Mouse (Mus musculus) kidney, adult 2 months (tissue): ENCODE measurements around the gene Oaz2. TPM values are rescaled to one million over a fixed set of nuclear protein-coding genes. Genes with fewer than 3 reads are reported as not detected.
"Not testable (repeated sequence)": the region's sequence is repeated elsewhere in the genome, so short reads cannot be mapped to it uniquely, and the experiment has no call there.

Experiments
- DNase-seq: peaks from one replicate; pipeline ENCODE4 v3.0.0; 2021
- H3K27ac ChIP-seq: fragments of 200-500 bp; 2 replicates; pipeline ENCODE4 v1.5.1; 2012; ENCODE audit warnings: low read depth, low read length, control low read depth, inconsistent platforms; ENCODE audit not compliant: insufficient read depth
- H3K27me3 ChIP-seq: fragments of 200-500 bp; replicated peaks from 2 replicates; pipeline ENCODE4 v1.6.1; 2012; ENCODE audit warnings: mild to moderate bottlenecking, moderate library complexity, low read length, inconsistent platforms; ENCODE audit not compliant: control insufficient read depth, insufficient read depth
- H3K36me3 ChIP-seq: fragments of 200-500 bp; 2 replicates; pipeline ENCODE4 v1.6.1; 2012; ENCODE audit warnings: mild to moderate bottlenecking, moderate library complexity, low read length, inconsistent platforms; ENCODE audit not compliant: control insufficient read depth, insufficient read depth
- H3K4me1 ChIP-seq: fragments of 200-500 bp; 2 replicates; pipeline ENCODE4 v1.6.1; 2011; ENCODE audit warnings: low read length; ENCODE audit not compliant: control insufficient read depth, insufficient read depth
- H3K4me3 ChIP-seq: fragments of 200-500 bp; 2 replicates; pipeline ENCODE4 v1.5.1; 2011; ENCODE audit warnings: mild to moderate bottlenecking, low read depth, low read length, control low read depth; ENCODE audit not compliant: insufficient read depth
- CTCF ChIP-seq: fragments of 200-500 bp; conservative IDR thresholded peaks from 2 replicates; pipeline ENCODE4 v1.5.1; 2011; ENCODE audit warnings: low read depth, mild to moderate bottlenecking, control low read depth, low read length, moderate library complexity, mixed read lengths; ENCODE audit not compliant: insufficient read depth, insufficient read length
- POLR2A ChIP-seq: fragments of 200-500 bp; IDR thresholded peaks from one replicate; pipeline ENCODE4 v1.6.1; 2011; ENCODE audit warnings: low read depth, low read length, control low read depth
- WGBS: fragments of 180-500 bp; shearing (Covaris S2); methylation state at CpG from one replicate; pipeline ENCODE4 v1.1.7; 2018; 5-methylcytosine and 5-hydroxymethylcytosine counted together
- polyA plus RNA-seq: library from polyadenylated mRNA; depleted of rRNA; stranded (reverse); fragments of >200 nt; gene quantifications from 2 replicates; pipeline ENCODE4 v1.2.3, GENCODE M21; 2012

Gene Oaz2
- polyA plus RNA-seq, 1 experiment, result 139 TPM

DNA sequence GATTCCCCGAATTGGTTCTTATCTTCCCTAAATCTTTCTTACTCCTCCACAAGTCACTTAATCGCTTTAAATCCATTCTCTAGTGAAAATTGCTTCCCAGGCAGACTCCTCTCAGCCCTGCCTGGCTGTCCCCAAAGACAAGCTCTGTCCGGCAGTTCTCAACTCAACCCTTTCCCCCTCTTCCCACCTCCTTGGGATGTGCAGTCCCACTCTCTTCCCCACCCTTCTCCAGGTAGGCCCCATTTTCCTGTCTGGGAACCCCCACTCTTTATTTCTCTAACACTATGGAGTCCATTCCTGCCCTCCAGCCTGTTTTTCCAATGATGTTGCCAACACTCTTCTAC, 9.3 kb downstream of the Oaz2 start:
- H3K27ac ChIP-seq, result peak overlapping the region; percentile 77

DNA sequence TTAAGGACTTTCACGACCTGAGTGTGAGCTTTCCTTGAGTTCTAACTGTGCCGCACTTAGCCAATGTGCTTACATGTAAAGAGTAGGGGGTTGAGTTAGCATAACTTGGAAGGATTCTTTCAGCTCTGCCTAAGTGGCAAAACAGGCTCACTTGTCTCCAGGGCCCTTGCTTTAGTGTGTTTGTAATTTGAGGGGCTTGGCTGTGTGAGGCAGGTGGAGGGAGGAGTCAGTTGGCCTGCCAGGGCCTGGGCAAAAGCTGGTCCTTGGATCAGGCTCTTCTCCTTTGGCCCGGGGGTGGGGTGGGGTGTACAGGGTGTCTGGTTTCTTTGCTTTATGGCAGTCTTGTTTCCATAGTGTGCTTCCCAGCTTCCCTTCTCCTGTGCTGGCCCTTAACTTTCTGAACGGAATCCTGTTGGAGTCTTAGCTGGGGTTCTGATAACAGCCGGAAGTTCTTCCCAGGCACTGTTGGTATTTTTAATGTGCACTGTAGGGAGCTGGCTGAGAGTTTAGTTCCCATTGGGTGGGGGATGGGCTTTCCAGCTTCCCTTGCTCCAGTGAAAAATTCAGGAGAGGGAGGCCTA, 11.5 kb downstream of the Oaz2 start:
- H3K27ac ChIP-seq, result peak overlapping the region; percentile 83
- 8% methylated on average over 5 of the region's 5 CpGs for WGBS
- no peak for TF ChIP-seq POLR2A
- no peak for TF ChIP-seq CTCF
- peaks cover 33% of the 10 kb centered on the region for H3K4me1 ChIP-seq
- no peaks in the 10 kb centered on the region for H3K27me3 ChIP-seq
- DNase-seq, result peak; percentile 80
- no peaks in the 10 kb centered on the region for H3K36me3 ChIP-seq
- peak overlapping the region; percentile 39 for H3K4me3 ChIP-seq

More for the DNA sequence above, 9.3 kb downstream of the Oaz2 start:
- 2% methylated on average over 3 of the region's 3 CpGs for WGBS
- DNase-seq, result no peak
- Histone ChIP-seq H3K36me3 (no peaks in the 10 kb centered on the region), H3K27me3 (no peaks in the 10 kb centered on the region), H3K4me3 (peak overlapping the region; percentile 88), H3K4me1 (peaks cover 33% of the 10 kb centered on the region)
- TF ChIP-seq POLR2A (no peak), CTCF (no peak)

DNA sequence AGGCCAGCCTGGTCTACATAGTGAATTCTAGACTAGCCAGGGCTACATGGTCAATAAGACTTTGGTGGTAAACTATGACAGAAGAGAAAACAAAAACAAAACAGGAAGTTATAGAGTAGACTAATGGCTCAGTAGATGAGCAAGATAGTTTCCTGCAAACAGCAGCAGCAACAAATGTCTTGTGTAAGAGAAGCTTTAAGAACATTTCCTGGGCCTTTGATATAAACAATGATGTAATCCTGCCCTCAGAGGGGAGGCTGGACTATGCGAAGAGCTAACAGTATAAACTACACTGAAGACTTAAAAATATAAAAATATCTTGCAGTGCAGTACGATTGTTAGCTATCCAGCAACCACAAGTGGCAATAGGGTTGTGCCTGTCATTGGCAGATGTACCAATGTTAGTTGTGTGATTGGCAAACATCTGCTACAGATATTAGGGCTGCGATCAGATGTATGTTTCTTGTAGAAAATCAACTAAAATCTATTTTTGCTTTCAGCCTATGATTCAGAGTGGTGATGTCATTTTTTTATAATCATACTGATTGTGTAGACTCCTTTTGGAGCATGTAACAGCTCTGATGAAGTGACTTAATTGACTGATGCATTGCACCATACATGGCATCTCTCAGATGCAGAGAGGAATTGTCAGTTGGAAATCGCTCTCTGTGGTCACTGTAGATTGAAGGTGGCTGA, 13.3 kb downstream of the Oaz2 start:
- WGBS, result 71% methylated on average over 4 of the region's 4 CpGs
- peaks cover 29% of the 10 kb centered on the region for H3K4me1 ChIP-seq
- no peak overlapping the region; the same call in 1 of the 2 replicates for H3K27ac ChIP-seq
- no peak overlapping the region for H3K4me3 ChIP-seq
- TF ChIP-seq CTCF, result no peak
- TF ChIP-seq POLR2A, result no peak
- no peaks in the 10 kb centered on the region for H3K27me3 ChIP-seq
- H3K36me3 ChIP-seq, result no peaks in the 10 kb centered on the region
- no peak for DNase-seq

DNA sequence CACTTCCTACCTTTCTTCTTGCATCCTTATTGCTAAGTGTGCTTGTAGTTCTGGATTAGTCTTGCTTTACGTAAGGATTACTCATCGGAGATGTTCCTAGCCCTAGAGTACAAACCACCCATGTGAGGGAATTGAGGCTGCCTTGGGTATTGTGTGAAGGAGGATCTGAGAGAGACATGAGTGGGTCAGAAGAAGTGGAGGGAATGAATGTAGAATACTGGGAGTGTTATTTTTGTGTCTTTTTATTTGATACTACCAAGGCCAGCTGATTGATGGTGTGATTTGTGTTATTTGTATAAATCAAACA, 13.8 kb downstream of the Oaz2 start:
- 75% methylated on average over 2 of the region's 2 CpGs for WGBS
- peaks cover 29% of the 10 kb centered on the region for H3K4me1 ChIP-seq

DNA sequence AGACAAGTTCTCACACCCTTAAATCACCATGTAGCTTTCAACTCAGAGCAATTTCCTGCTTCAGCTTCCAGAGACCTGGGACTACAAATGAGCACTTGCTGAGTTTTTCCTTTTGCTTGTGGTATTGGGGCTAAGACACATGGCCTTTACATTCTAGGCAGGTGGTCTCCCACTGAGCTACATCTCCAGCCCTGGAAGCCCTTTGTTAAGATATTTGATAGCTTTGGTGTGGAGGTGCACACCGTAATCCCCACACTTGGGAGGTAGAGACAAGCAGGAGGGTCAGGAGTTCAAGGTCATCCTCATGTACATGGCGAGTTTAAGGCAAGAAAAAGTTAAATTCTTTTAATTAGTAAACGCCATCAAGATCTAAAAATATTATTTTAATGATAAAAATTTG, 14.4 kb downstream of the Oaz2 start:
- no peak for DNase-seq
- no peak overlapping the region for H3K27ac ChIP-seq
- WGBS, result 75% methylated on average over 3 of the region's 3 CpGs
- H3K27me3 ChIP-seq, result no peaks in the 10 kb centered on the region
- H3K36me3 ChIP-seq, result peaks cover 6% of the 10 kb centered on the region
- H3K4me3 ChIP-seq, result no peak overlapping the region
- H3K4me1 ChIP-seq, result peaks cover 29% of the 10 kb centered on the region
- TF ChIP-seq CTCF (no peak), POLR2A (no peak)

More for the DNA sequence above, 13.8 kb downstream of the Oaz2 start:
- H3K4me3 ChIP-seq, result no peak overlapping the region
- no peak for TF ChIP-seq CTCF
- TF ChIP-seq POLR2A, result no peak
- no peak overlapping the region; the same call in 1 of the 2 replicates for H3K27ac ChIP-seq
- peaks cover 5% of the 10 kb centered on the region for H3K36me3 ChIP-seq
- no peak for DNase-seq
- no peaks in the 10 kb centered on the region for H3K27me3 ChIP-seq

DNA sequence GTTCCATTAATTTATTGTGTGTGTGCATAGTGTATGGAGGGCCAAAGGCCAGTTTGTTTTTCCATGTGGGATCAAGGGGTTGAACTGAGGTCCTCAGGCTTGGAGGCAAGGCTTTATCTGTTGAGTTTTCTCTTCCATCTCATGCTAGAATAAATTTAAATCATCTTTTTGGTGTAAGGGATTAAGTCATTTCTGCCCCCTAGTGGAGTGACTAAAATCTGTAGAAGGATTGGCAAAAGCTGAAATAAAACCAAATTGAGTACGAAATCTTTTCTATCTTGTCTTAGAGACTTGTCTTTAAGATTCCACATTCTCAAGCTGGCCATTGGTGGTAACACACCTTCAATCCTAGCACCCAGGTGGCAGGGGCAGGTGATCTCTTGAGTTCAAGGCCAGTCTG, 15.2 kb downstream of the Oaz2 start:
- 50% methylated on average over 1 of the region's 1 CpGs for WGBS
- TF ChIP-seq CTCF, result 0 out of 2 replicates have a peak, but pooled peaks have one; percentile 20
- no peak for TF ChIP-seq POLR2A
- H3K4me3 ChIP-seq, result no peak overlapping the region
- peaks cover 29% of the 10 kb centered on the region for H3K4me1 ChIP-seq
- peak; percentile 45 for DNase-seq
- H3K27me3 ChIP-seq, result no peaks in the 10 kb centered on the region
- no peak overlapping the region for H3K27ac ChIP-seq
- peaks cover 6% of the 10 kb centered on the region for H3K36me3 ChIP-seq

DNA sequence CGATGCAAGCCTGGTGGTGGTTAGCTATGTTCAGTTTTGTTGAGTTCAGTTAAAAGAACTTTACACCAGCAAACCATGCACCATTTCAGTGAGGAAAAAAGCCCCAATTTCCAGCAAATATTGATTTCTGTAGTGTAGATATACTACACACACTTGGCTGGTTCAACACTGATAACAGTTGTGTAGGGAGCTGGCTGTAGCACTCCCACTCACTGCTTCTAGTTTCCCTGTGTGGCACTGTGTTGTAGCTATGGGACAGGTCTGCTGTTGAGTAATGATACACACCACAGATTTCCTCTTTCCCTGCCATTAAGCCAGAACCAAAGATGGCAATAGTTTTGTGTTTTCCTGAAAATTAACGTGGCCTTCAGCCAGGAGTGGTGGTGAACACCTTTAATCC, 16.9 kb downstream of the Oaz2 start:
- Histone ChIP-seq H3K36me3 (peaks cover 10% of the 10 kb centered on the region), H3K4me1 (peaks cover 14% of the 10 kb centered on the region), H3K27ac (no peak overlapping the region), H3K4me3 (no peak overlapping the region), H3K27me3 (no peaks in the 10 kb centered on the region)
- 77% methylated on average over 2 of the region's 2 CpGs for WGBS
- DNase-seq, result no peak
- TF ChIP-seq CTCF, result no peak
- no peak for TF ChIP-seq POLR2A

DNA sequence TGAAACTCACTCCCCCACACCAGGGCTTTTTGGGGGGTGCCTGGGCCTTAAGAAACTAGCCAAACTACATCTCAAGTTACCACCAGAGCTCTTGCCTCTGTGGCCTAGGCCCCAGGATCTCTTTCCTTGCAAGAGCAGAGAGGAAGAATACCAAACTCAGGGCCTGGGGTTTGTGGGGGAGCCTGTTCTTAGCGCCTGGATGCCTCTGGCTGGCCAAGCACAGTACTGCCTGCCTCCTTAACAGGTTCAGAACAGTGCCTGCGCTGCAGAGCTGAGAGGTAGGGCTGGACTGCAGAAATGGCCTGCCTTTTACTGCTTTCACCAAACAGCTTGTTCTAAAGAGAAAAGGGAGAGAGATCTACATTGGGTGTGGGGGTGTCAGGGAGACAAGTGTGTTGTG, 22.1 kb downstream of the Oaz2 start:
- not testable (repeated sequence) for H3K36me3 ChIP-seq, H3K4me3 ChIP-seq, H3K4me1 ChIP-seq, H3K27me3 ChIP-seq, DNase-seq
- 39% methylated on average over 2 of the region's 2 CpGs for WGBS
- H3K27ac ChIP-seq, result 0 out of 2 replicates have a peak overlapping the region, but pooled peaks have one; percentile 8
